Mouse (Mus musculus): ENCODE data around the gene Arhgap22. TPM values are rescaled to one million over a fixed set of nuclear protein-coding genes. Genes with fewer than 3 reads are reported as not detected.

Arhgap22 gene
- polyA plus RNA-seq, 1 experiment: 28.1 TPM

- Histone ChIP-seq H3K4me3 (replicated peaks; ENCODE audit: extremely low read depth, low read depth, low read length) (no peak overlapping the region), H3K4me1 (ENCODE audit: control insufficient read depth, insufficient read depth, low read length) (no peaks in the 10 kb centered on the region)
- DNase-seq: no peak
- no peak for TF ChIP-seq CTCF (IDR thresholded peaks at IDR 0.05; ENCODE audit: insufficient read depth, low read length)
- no peak for TF ChIP-seq POLR2A (IDR thresholded peaks at IDR 0.05; ENCODE audit: borderline replicate concordance, extremely low read depth, low read depth, low read length)
- WGBS: 65% methylated on average over 6 of the region's 6 CpGs
These were observed 167.1 kb downstream of the Arhgap22 start for GRCm38 (mm10) chr14:33380830-33381457.

- DNase-seq: no peak
- TF ChIP-seq POLR2A (IDR thresholded peaks at IDR 0.05; ENCODE audit: borderline replicate concordance, extremely low read depth, low read depth, low read length) (no peak), CTCF (IDR thresholded peaks at IDR 0.05; ENCODE audit: insufficient read depth, low read length) (no peak)
- H3K4me1 ChIP-seq (ENCODE audit: control insufficient read depth, insufficient read depth, low read length): no peaks in the 10 kb centered on the region
- WGBS: 87% methylated on average over 5 of the region's 5 CpGs
- H3K4me3 ChIP-seq (replicated peaks; ENCODE audit: extremely low read depth, low read depth, low read length): no peak overlapping the region
These were observed 184.4 kb downstream of the Arhgap22 start for GRCm38 (mm10) chr14:33398065-33398860.

- WGBS: 69% methylated on average over 3 of the region's 3 CpGs
- DNase-seq: no peak
These were observed 186.2 kb downstream of the Arhgap22 start for GRCm38 (mm10) chr14:33400019-33400418.

GRCm38 (mm10) chr14:33402331-33402730 is 188.5 kb downstream of the Arhgap22 start:
- DNase-seq: no peak
- Histone ChIP-seq H3K4me3 (replicated peaks; ENCODE audit: extremely low read depth, low read depth, low read length) (no peak overlapping the region), H3K4me1 (ENCODE audit: control insufficient read depth, insufficient read depth, low read length) (no peaks in the 10 kb centered on the region)
- TF ChIP-seq POLR2A (IDR thresholded peaks at IDR 0.05; ENCODE audit: borderline replicate concordance, extremely low read depth, low read depth, low read length) (no peak), CTCF (IDR thresholded peaks at IDR 0.05; ENCODE audit: insufficient read depth, low read length) (no peak)
- WGBS: 92% methylated on average over 1 of the region's 1 CpGs

More at GRCm38 (mm10) chr14:33400019-33400418, 186.2 kb downstream of the Arhgap22 start:
- Histone ChIP-seq H3K4me3 (replicated peaks; ENCODE audit: extremely low read depth, low read depth, low read length) (no peak overlapping the region), H3K4me1 (ENCODE audit: control insufficient read depth, insufficient read depth, low read length) (no peaks in the 10 kb centered on the region)
- no peak for TF ChIP-seq POLR2A (IDR thresholded peaks at IDR 0.05; ENCODE audit: borderline replicate concordance, extremely low read depth, low read depth, low read length)
- TF ChIP-seq CTCF (IDR thresholded peaks at IDR 0.05; ENCODE audit: insufficient read depth, low read length): no peak

- Histone ChIP-seq H3K4me1 (ENCODE audit: control insufficient read depth, insufficient read depth, low read length) (no peaks in the 10 kb centered on the region; the same call in none of the 2 replicates), H3K4me3 (replicated peaks; ENCODE audit: extremely low read depth, low read depth, low read length) (no peak overlapping the region)
- WGBS: 86% methylated on average over 1 of the region's 1 CpGs
- TF ChIP-seq POLR2A (IDR thresholded peaks at IDR 0.05; ENCODE audit: borderline replicate concordance, extremely low read depth, low read depth, low read length): no peak
- TF ChIP-seq CTCF (IDR thresholded peaks at IDR 0.05; ENCODE audit: insufficient read depth, low read length): no peak
- no peak for DNase-seq
These were observed 201.9 kb downstream of the Arhgap22 start for GRCm38 (mm10) chr14:33415746-33416145.

GRCm38 (mm10) chr14:33418311-33418909 is 204.6 kb downstream of the Arhgap22 start:
- TF ChIP-seq CTCF (IDR thresholded peaks at IDR 0.05; ENCODE audit: insufficient read depth, low read length) (no peak), POLR2A (IDR thresholded peaks at IDR 0.05; ENCODE audit: borderline replicate concordance, extremely low read depth, low read depth, low read length) (no peak)
- Histone ChIP-seq H3K4me3 (replicated peaks; ENCODE audit: extremely low read depth, low read depth, low read length) (no peak overlapping the region), H3K4me1 (ENCODE audit: control insufficient read depth, insufficient read depth, low read length) (no peaks in the 10 kb centered on the region; the same call in 1 of the 2 replicates)
- WGBS: 80% methylated on average over 3 of the region's 3 CpGs
- no peak for DNase-seq

Other genes starting within 250 kb of the Arhgap22 start
- gene Lrrc18, start 222.6 kb upstream of the Arhgap22 start, polyA plus RNA-seq (2012; rRNA removed): 2.1 and 2.4 TPM in 2 replicates
- gene Wdfy4, start 28.5 kb upstream of the Arhgap22 start, polyA plus RNA-seq (2012; rRNA removed): 12.5 and 14.0 TPM in 2 replicates
- 9.2 and 10.8 TPM in 2 replicates for gene Mapk8, start 233.1 kb downstream of the Arhgap22 start, polyA plus RNA-seq (2012; rRNA removed)

All from lung, adult 2 months (tissue).